Mouse (Mus musculus): ENCODE results near the gene Tk1. TPM values are rescaled to one million over a fixed set of nuclear protein-coding genes. Genes with fewer than 3 reads are reported as not detected.
A peak's percentile ranks its signal among the peaks of the same experiment; 100 is the strongest.

Gene Tk1
- polyA plus RNA-seq, 1 experiment from 2014 or later = 150 TPM

- H3K27ac ChIP-seq = peak overlapping the region; percentile 99
- peak overlapping the region; percentile 80 for H3K4me3 ChIP-seq (replicated peaks)
- H3K27me3 ChIP-seq = no peaks in the 10 kb centered on the region
- ATAC-seq (ENCODE audit: low read depth) = no peak
- H3K9me3 ChIP-seq (replicated peaks) = no peaks in the 10 kb centered on the region
- H3K36me3 ChIP-seq = peaks cover 71% of the 10 kb centered on the region
- peaks cover 93% of the 10 kb centered on the region for H3K4me1 ChIP-seq (replicated peaks)
- peak overlapping the region; percentile 95 for H3K9ac ChIP-seq
- DNase-seq = no peak
- peak overlapping the region; percentile 81 for H3K4me2 ChIP-seq
- WGBS (ENCODE audit: insufficient replicate concordance) = 90% methylated on average over 7 of the region's 7 CpGs
These were observed 24.2 kb downstream of the Tk1 start for GRCm38 (mm10) chr11:117801650-117802049.

GRCm38 (mm10) chr11:117800038-117800437 lies 25.9 kb downstream of the Tk1 start:
- peak overlapping the region; percentile 80 for H3K4me3 ChIP-seq (replicated peaks)
- no peaks in the 10 kb centered on the region for H3K27me3 ChIP-seq
- 89% methylated on average over 7 of the region's 7 CpGs for WGBS (ENCODE audit: insufficient replicate concordance)
- H3K27ac ChIP-seq = peak overlapping the region; percentile 99
- peaks cover 55% of the 10 kb centered on the region for H3K36me3 ChIP-seq
- ATAC-seq (ENCODE audit: low read depth) = no peak
- no peak for DNase-seq
- H3K9me3 ChIP-seq (replicated peaks) = no peaks in the 10 kb centered on the region
- peak overlapping the region; percentile 95 for H3K9ac ChIP-seq
- H3K4me2 ChIP-seq = peak overlapping the region; percentile 81
- H3K4me1 ChIP-seq (replicated peaks) = peaks cover 92% of the 10 kb centered on the region

- Histone ChIP-seq H3K4me2 (peak overlapping the region; percentile 81), H3K4me3 (replicated peaks) (peak overlapping the region; percentile 80), H3K27me3 (no peaks in the 10 kb centered on the region), H3K27ac (peak overlapping the region; percentile 99), H3K4me1 (replicated peaks) (peaks cover 97% of the 10 kb centered on the region), H3K9ac (peak overlapping the region; percentile 95), H3K9me3 (replicated peaks) (no peaks in the 10 kb centered on the region), H3K36me3 (peaks cover 47% of the 10 kb centered on the region)
- 47% methylated on average over 5 of the region's 5 CpGs for WGBS (ENCODE audit: insufficient replicate concordance)
- ATAC-seq (ENCODE audit: low read depth) (no peak), DNase-seq (no peak)
These were observed 26.7 kb downstream of the Tk1 start for GRCm38 (mm10) chr11:117799174-117799573.

GRCm38 (mm10) chr11:117798160-117798541 lies 27.7 kb downstream of the Tk1 start:
- H3K4me3 ChIP-seq (replicated peaks) = peak overlapping the region; percentile 80
- ATAC-seq (ENCODE audit: low read depth) (peak; percentile 52), DNase-seq (peak; percentile 57)
- H3K27ac ChIP-seq = peak overlapping the region; percentile 99
- 8% methylated on average over 2 of the region's 2 CpGs for WGBS (ENCODE audit: insufficient replicate concordance)
- H3K4me2 ChIP-seq = peak overlapping the region; percentile 81
- H3K9me3 ChIP-seq (replicated peaks) = no peaks in the 10 kb centered on the region
- H3K36me3 ChIP-seq = peaks cover 38% of the 10 kb centered on the region
- H3K27me3 ChIP-seq = no peaks in the 10 kb centered on the region
- peak overlapping the region; percentile 95 for H3K9ac ChIP-seq
- H3K4me1 ChIP-seq (replicated peaks) = peaks cover 96% of the 10 kb centered on the region

- Histone ChIP-seq H3K9ac (peak within 1 kb of the TSS; percentile 95), H3K4me1 (replicated peaks) (peaks cover 96% of the 10 kb centered on the region), H3K4me3 (replicated peaks) (peak within 1 kb of the TSS; percentile 80), H3K4me2 (peak within 1 kb of the TSS; percentile 81), H3K36me3 (peaks cover 37% of the 10 kb centered on the region), H3K27me3 (no peaks in the 10 kb centered on the region), H3K27ac (peak within 1 kb of the TSS; percentile 99), H3K9me3 (replicated peaks) (no peaks in the 10 kb centered on the region)
- ATAC-seq (ENCODE audit: low read depth) (peak; percentile 94), DNase-seq (peak; percentile 90)
- 15% methylated on average over 9 of the region's 9 CpGs for WGBS (ENCODE audit: insufficient replicate concordance)
These were observed 28.3 kb downstream of the Tk1 start, which contains the start of gene 6030468B19Rik for GRCm38 (mm10) chr11:117797511-117798159. Gene 6030468B19Rik, plus strand, starts transcription at chr11:117797660.

- Histone ChIP-seq H3K9ac (peak overlapping the region; percentile 95), H3K9me3 (replicated peaks) (no peaks in the 10 kb centered on the region), H3K27ac (peak overlapping the region; percentile 99), H3K27me3 (no peaks in the 10 kb centered on the region), H3K4me3 (replicated peaks) (peak overlapping the region; percentile 80), H3K4me2 (peak overlapping the region; percentile 81), H3K4me1 (replicated peaks) (peaks cover 96% of the 10 kb centered on the region), H3K36me3 (peaks cover 32% of the 10 kb centered on the region)
- 20% methylated on average over 5 of the region's 5 CpGs for WGBS (ENCODE audit: insufficient replicate concordance)
- ATAC-seq (ENCODE audit: low read depth) (no peak), DNase-seq (no peak)
These were observed 28.9 kb downstream of the Tk1 start for GRCm38 (mm10) chr11:117796954-117797353.

- no peak for DNase-seq
These were observed 31.8 kb downstream of the Tk1 start for GRCm38 (mm10) chr11:117794035-117794551.

GRCm38 (mm10) chr11:117792281-117792888 lies 33.5 kb downstream of the Tk1 start:
- H3K4me2 ChIP-seq = peak overlapping the region; percentile 77
- H3K4me1 ChIP-seq (replicated peaks) = peaks cover 77% of the 10 kb centered on the region
- H3K36me3 ChIP-seq = peaks cover 33% of the 10 kb centered on the region
- H3K9ac ChIP-seq = peak overlapping the region; percentile 73
- H3K4me3 ChIP-seq (replicated peaks) = peak overlapping the region; percentile 52
- no peaks in the 10 kb centered on the region for H3K9me3 ChIP-seq (replicated peaks)
- no peaks in the 10 kb centered on the region for H3K27me3 ChIP-seq
- peak overlapping the region; percentile 91 for H3K27ac ChIP-seq
- ATAC-seq (ENCODE audit: low read depth) (peak; percentile 77), DNase-seq (peak; percentile 92)
- 8% methylated on average over 22 of the region's 22 CpGs for WGBS (ENCODE audit: insufficient replicate concordance)

More at GRCm38 (mm10) chr11:117794035-117794551, 31.8 kb downstream of the Tk1 start:
- H3K4me3 ChIP-seq (replicated peaks) = no peak overlapping the region
- H3K4me1 ChIP-seq (replicated peaks) = peaks cover 92% of the 10 kb centered on the region
- WGBS (ENCODE audit: insufficient replicate concordance) = 74% methylated on average over 4 of the region's 4 CpGs
- H3K4me2 ChIP-seq = no peak overlapping the region
- peaks cover 17% of the 10 kb centered on the region for H3K36me3 ChIP-seq
- no peak for ATAC-seq (ENCODE audit: low read depth)
- no peaks in the 10 kb centered on the region for H3K27me3 ChIP-seq
- H3K27ac ChIP-seq = peak overlapping the region; percentile 81
- peak overlapping the region; percentile 19; the same call in 1 of the 2 replicates for H3K9ac ChIP-seq
- no peaks in the 10 kb centered on the region for H3K9me3 ChIP-seq (replicated peaks)

- Histone ChIP-seq H3K4me3 (replicated peaks) (no peak overlapping the region), H3K36me3 (peaks cover 42% of the 10 kb centered on the region), H3K9ac (peak overlapping the region; percentile 68), H3K27ac (peak overlapping the region; percentile 91), H3K4me2 (peak overlapping the region; percentile 77), H3K4me1 (replicated peaks) (peaks cover 70% of the 10 kb centered on the region), H3K9me3 (replicated peaks) (no peaks in the 10 kb centered on the region), H3K27me3 (no peaks in the 10 kb centered on the region)
- 79% methylated on average over 9 of the region's 9 CpGs for WGBS (ENCODE audit: insufficient replicate concordance)
- ATAC-seq (ENCODE audit: low read depth) (no peak), DNase-seq (no peak)
These were observed 34.5 kb downstream of the Tk1 start for GRCm38 (mm10) chr11:117791441-117791761.

- Histone ChIP-seq H3K9me3 (replicated peaks) (no peaks in the 10 kb centered on the region), H3K4me3 (replicated peaks) (peak overlapping the region; percentile 46), H3K27me3 (no peaks in the 10 kb centered on the region), H3K36me3 (peaks cover 48% of the 10 kb centered on the region), H3K27ac (peak overlapping the region; percentile 91), H3K4me1 (replicated peaks) (peaks cover 70% of the 10 kb centered on the region), H3K4me2 (peak overlapping the region; percentile 77), H3K9ac (peak overlapping the region; percentile 68)
- ATAC-seq (ENCODE audit: low read depth) = peak; percentile 76
- DNase-seq = peak; percentile 45
- WGBS (ENCODE audit: insufficient replicate concordance) = 33% methylated on average over 23 of the region's 23 CpGs
These were observed 35.0 kb downstream of the Tk1 start for GRCm38 (mm10) chr11:117790703-117791440.

GRCm38 (mm10) chr11:117790286-117790685 lies 35.6 kb downstream of the Tk1 start:
- Histone ChIP-seq H3K4me2 (peak overlapping the region; percentile 77), H3K9me3 (replicated peaks) (no peaks in the 10 kb centered on the region), H3K4me3 (replicated peaks) (peak overlapping the region; percentile 46), H3K27me3 (no peaks in the 10 kb centered on the region), H3K9ac (peak overlapping the region; percentile 68), H3K4me1 (replicated peaks) (peaks cover 70% of the 10 kb centered on the region), H3K27ac (peak overlapping the region; percentile 91), H3K36me3 (peaks cover 54% of the 10 kb centered on the region)
- 5% methylated on average over 14 of the region's 14 CpGs for WGBS (ENCODE audit: insufficient replicate concordance)
- DNase-seq = peak; percentile 74
- peak; percentile 59 for ATAC-seq (ENCODE audit: low read depth)
